Mouse (Mus musculus) thymus, postnatal 14 days (tissue): ENCODE results near the gene Cped1.

Experiments used
- DNase-seq: peaks from one replicate; pipeline ENCODE4 v3.0.0; 2021

The Cped1 gene

GRCm38 (mm10) chr6:22027854-22028253 is 42.1 kb downstream of the Cped1 start:
- DNase-seq = no peak

GRCm38 (mm10) chr6:22030381-22030780 is 44.7 kb downstream of the Cped1 start:
- DNase-seq = no peak

GRCm38 (mm10) chr6:22033188-22033587 is 47.5 kb downstream of the Cped1 start:
- no peak for DNase-seq

- DNase-seq = no peak
Measured at GRCm38 (mm10) chr6:22035408-22035807, 49.7 kb downstream of the Cped1 start.

GRCm38 (mm10) chr6:22035895-22036294 is 50.2 kb downstream of the Cped1 start:
- DNase-seq = no peak

- DNase-seq = no peak
Measured at GRCm38 (mm10) chr6:22036396-22036795, 50.7 kb downstream of the Cped1 start.

- no peak for DNase-seq
Measured at GRCm38 (mm10) chr6:22036911-22037310, 51.2 kb downstream of the Cped1 start.

- DNase-seq = no peak
Measured at GRCm38 (mm10) chr6:22037441-22038050, 51.8 kb downstream of the Cped1 start.

GRCm38 (mm10) chr6:22039666-22040065 is 54.0 kb downstream of the Cped1 start:
- DNase-seq = peak; percentile 9

GRCm38 (mm10) chr6:22044880-22045605 is 59.3 kb downstream of the Cped1 start:
- DNase-seq = no peak

- no peak for DNase-seq
Measured at GRCm38 (mm10) chr6:22047101-22047500, 61.4 kb downstream of the Cped1 start.

- DNase-seq = no peak
Measured at GRCm38 (mm10) chr6:22049093-22049492, 63.4 kb downstream of the Cped1 start.

GRCm38 (mm10) chr6:22051526-22051925 is 65.8 kb downstream of the Cped1 start:
- DNase-seq = no peak

GRCm38 (mm10) chr6:22053014-22053413 is 67.3 kb downstream of the Cped1 start:
- no peak for DNase-seq

GRCm38 (mm10) chr6:22064341-22064740 is 78.6 kb downstream of the Cped1 start:
- no peak for DNase-seq

- no peak for DNase-seq
Measured at GRCm38 (mm10) chr6:22070603-22071322, 85.0 kb downstream of the Cped1 start.

GRCm38 (mm10) chr6:22071323-22071840 is 85.7 kb downstream of the Cped1 start:
- no peak for DNase-seq

GRCm38 (mm10) chr6:22072737-22073136 is 87.0 kb downstream of the Cped1 start:
- DNase-seq = no peak

GRCm38 (mm10) chr6:22074232-22075083 is 88.7 kb downstream of the Cped1 start:
- DNase-seq = no peak

- DNase-seq = no peak
Measured at GRCm38 (mm10) chr6:22078686-22079264, 93.1 kb downstream of the Cped1 start.

- DNase-seq = no peak
Measured at GRCm38 (mm10) chr6:22086056-22086455, 100.3 kb downstream of the Cped1 start.

GRCm38 (mm10) chr6:22088346-22089064 is 102.8 kb downstream of the Cped1 start:
- peak; percentile 58 for DNase-seq
